Mouse (Mus musculus) C2C12 (cell line): ENCODE data around the gene Cygb.

Experiments used
- CTCF ChIP-seq: IDR thresholded peaks from one replicate; pipeline ENCODE4 v1.5.1; 2011; ENCODE audit not compliant: control insufficient read depth, insufficient read depth, insufficient read length
- FOSL1 ChIP-seq: IDR thresholded peaks from one replicate; pipeline ENCODE4 v1.8.0; 2011; ENCODE audit warnings: mild to moderate bottlenecking, low read length; ENCODE audit not compliant: poor library complexity, insufficient read depth, severe bottlenecking
- MYOG ChIP-seq: IDR thresholded peaks from one replicate; pipeline ENCODE4 v1.6.1; 2011; ENCODE audit not compliant: control insufficient read depth, insufficient read length; ENCODE audit errors: extremely low read depth
- USF1 ChIP-seq: IDR thresholded peaks from one replicate; pipeline ENCODE4 v1.6.1; 2011; ENCODE audit warnings: low read depth, mild to moderate bottlenecking, control low read depth, moderate library complexity

DNA sequence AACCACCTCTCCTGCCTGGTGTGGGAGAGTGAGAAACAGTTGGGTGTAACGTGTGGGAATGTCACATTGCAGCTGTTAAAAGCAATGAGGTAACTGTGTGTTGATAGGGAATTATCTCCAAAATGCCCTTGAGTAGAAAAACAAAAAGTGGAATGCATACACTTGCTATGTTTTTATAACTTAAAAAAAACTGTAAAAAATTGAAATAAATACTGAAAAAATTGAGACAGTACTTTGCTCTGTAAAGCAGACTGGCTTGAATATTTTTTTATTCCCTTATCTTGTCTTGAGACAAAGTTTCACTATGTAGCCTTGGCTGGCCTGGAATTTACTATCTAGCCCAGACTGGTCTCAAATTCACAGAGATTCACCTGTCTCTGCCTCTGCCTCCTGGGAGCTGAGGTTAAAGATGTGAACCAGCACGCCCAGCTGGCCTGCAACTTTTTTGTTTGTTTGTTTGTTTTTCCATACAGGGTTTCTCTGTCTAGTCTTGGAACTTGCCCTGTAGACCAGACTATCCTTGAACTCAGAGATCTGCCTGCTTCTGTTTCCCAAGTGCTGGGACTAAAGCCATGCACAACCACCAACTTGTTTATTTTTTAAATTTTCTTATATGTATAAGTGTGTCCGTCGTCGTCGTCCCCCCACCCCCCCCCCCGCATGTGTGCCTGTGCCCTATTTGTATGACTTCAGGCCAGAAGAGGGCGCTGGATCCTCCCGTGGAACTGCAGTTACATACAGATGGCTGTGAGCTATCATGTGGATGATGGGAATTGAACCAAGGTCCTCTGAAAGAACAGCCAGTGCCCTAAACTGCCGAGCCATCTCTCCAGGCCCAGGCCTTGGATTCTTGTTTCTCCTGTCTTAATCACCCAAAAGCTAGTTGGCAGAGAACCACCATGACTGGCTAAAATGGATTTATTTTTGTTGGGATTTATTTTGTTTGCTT lies 26.8 kb downstream of the Cygb start:
- TF ChIP-seq CTCF (peak; percentile 49), FOSL1 (no peak), USF1 (no peak), MYOG (no peak)
